In genomic region chr7:132711579-132711978, GRCm38 (mm10) we compare ENCODE assay signal across 13 mouse cellular contexts.
A peak's percentile ranks its signal among the peaks of the same experiment; 100 is the strongest.
DNase-seq lines count a peak whose midpoint lies in the region; ATAC-seq and TF ChIP-seq lines count a peak whose summit lies in the region.
"Had no signal": no experiment of that assay in that cellular context is flagged by ENCODE, and none has a peak within 500 bp of the region (broad histone marks: within the 10 kb centered on the region; RNA-seq: fewer than 3 reads in every experiment).

No protein-coding gene starts in this region.

- no peak overlapping the region for H3K4me2 ChIP-seq in heart, postnatal 0 days (ENCODE audit: low read depth, low read length)
- H3K4me2 ChIP-seq in neural tube, embryonic 11.5 days (ENCODE audit: low read depth), result no peak overlapping the region
- H3K4me2 ChIP-seq: limb, embryonic 13.5 days had no signal

- H3K9me3 ChIP-seq in heart, postnatal 0 days (replicated peaks; ENCODE audit: control insufficient read depth, low read length), result no peaks in the 10 kb centered on the region
- no peaks in the 10 kb centered on the region for H3K9me3 ChIP-seq in neural tube, embryonic 11.5 days (ENCODE audit: control insufficient read depth, low read length)
- no peaks in the 10 kb centered on the region for H3K9me3 ChIP-seq in limb, embryonic 10.5 days (replicated peaks)
- H3K9me3 ChIP-seq: G1E; limb, embryonic 13.5 days had no signal

- ATAC-seq in heart, postnatal 0 days (ENCODE audit: insufficient read depth, low read depth), result no peak
- ATAC-seq in neural tube, embryonic 11.5 days (ENCODE audit: insufficient read depth, low FRiP score, low TSS enrichment), result no peak

- no peak for DNase-seq in heart, postnatal 0 days (ENCODE audit: low spot score)
- no peak for DNase-seq in heart, adult 18-20 months
- DNase-seq in neural tube, embryonic 11.5 days (ENCODE audit: low spot score), result no peak
- no peak for DNase-seq in neural tube, embryonic 10.5 days (ENCODE audit: extremely low spot score, low spot score)
- DNase-seq in limb, embryonic 10.5 days (ENCODE audit: low spot score), result no peak
- DNase-seq in cerebellum, adult 18-20 months, result no peak
- DNase-seq in frontal cortex, postnatal 14 days (ENCODE audit: low spot score in 2 of 2), result no peak
- DNase-seq: adrenal gland, adult 8-10 months; cerebellum, adult 8-10 months; right cerebral cortex, postnatal 14 days had no signal

- H3K27me3 ChIP-seq in heart, postnatal 0 days (ENCODE audit: control insufficient read depth, insufficient read depth, low read length), result no peaks in the 10 kb centered on the region
- no peaks in the 10 kb centered on the region for H3K27me3 ChIP-seq in neural tube, embryonic 11.5 days (ENCODE audit: control insufficient read depth, insufficient read depth, low read length)
- H3K27me3 ChIP-seq in limb, embryonic 10.5 days (ENCODE audit: low read depth, poor library complexity, severe bottlenecking), result no peaks in the 10 kb centered on the region
- H3K27me3 ChIP-seq: limb, embryonic 13.5 days had no signal

- TF ChIP-seq EP300 in heart, postnatal 0 days (IDR thresholded peaks at IDR 0.05; ENCODE audit: low read depth), result no peak

- H3K9ac ChIP-seq in heart, postnatal 0 days (replicated peaks; ENCODE audit: low read depth, low read length), result no peak overlapping the region
- no peak overlapping the region for H3K9ac ChIP-seq in neural tube, embryonic 11.5 days (ENCODE audit: low read length)

- peaks cover 9% of the 10 kb centered on the region for H3K36me3 ChIP-seq in heart, postnatal 0 days (replicated peaks; ENCODE audit: control insufficient read depth, insufficient read depth, low read length)
- no peaks in the 10 kb centered on the region for H3K36me3 ChIP-seq in neural tube, embryonic 11.5 days (ENCODE audit: control insufficient read depth, insufficient read depth, low read length)
- peaks cover 34% of the 10 kb centered on the region for H3K36me3 ChIP-seq in limb, embryonic 10.5 days

- no peak for TF ChIP-seq CTCF in heart, postnatal 0 days (IDR thresholded peaks at IDR 0.05; ENCODE audit: low read depth)

- peak overlapping the region; percentile 62 for H3K27ac ChIP-seq in heart, postnatal 0 days (ENCODE audit: low read depth)
- H3K27ac ChIP-seq in neural tube, embryonic 11.5 days (ENCODE audit: low read depth, low read length), result peak overlapping the region; percentile 20; the same call in 1 of the 2 replicates
- H3K27ac ChIP-seq in limb, embryonic 10.5 days, result peak overlapping the region; percentile 43; the same call in 1 of the 2 replicates
- H3K27ac ChIP-seq: limb, embryonic 13.5 days had no signal

- H3K4me1 ChIP-seq in heart, postnatal 0 days (ENCODE audit: control insufficient read depth, insufficient read depth), result peaks cover 42% of the 10 kb centered on the region
- H3K4me1 ChIP-seq in neural tube, embryonic 11.5 days (ENCODE audit: control insufficient read depth, insufficient read depth, low read length), result peaks cover 5% of the 10 kb centered on the region; the same call in 1 of the 2 replicates
- H3K4me1 ChIP-seq in limb, embryonic 10.5 days, result peaks cover 40% of the 10 kb centered on the region

- no peak overlapping the region for H3K4me3 ChIP-seq in heart, postnatal 0 days (ENCODE audit: low read depth, low read length)
- no peak overlapping the region for H3K4me3 ChIP-seq in neural tube, embryonic 11.5 days (ENCODE audit: low read depth, low read length)
- no peak overlapping the region for H3K4me3 ChIP-seq in limb, embryonic 10.5 days
- H3K4me3 ChIP-seq: limb, embryonic 13.5 days; myocyte had no signal

- 76% methylated on average over 9 of the region's 9 CpGs for WGBS in heart, postnatal 0 days
- 79% methylated on average over 9 of the region's 9 CpGs for WGBS in neural tube, embryonic 11.5 days
- 83% methylated on average over 9 of the region's 9 CpGs for WGBS in limb, embryonic 10.5 days
